Mouse (Mus musculus) telencephalon, adult 2 months (tissue): ENCODE data around the gene Dnah5.
"Not testable (repeated sequence)": the region's sequence is repeated elsewhere in the genome, so short reads cannot be mapped to it uniquely, and the experiment has no call there.

Experiments used
- DNase-seq: peaks from one replicate; pipeline ENCODE4 v3.0.0-alpha.2; 2011; ENCODE audit warnings: low read depth, low spot score

The Dnah5 gene

GRCm38 (mm10) chr15:28299438-28299837 is 95.9 kb downstream of the Dnah5 start:
- DNase-seq: no peak

DNA sequence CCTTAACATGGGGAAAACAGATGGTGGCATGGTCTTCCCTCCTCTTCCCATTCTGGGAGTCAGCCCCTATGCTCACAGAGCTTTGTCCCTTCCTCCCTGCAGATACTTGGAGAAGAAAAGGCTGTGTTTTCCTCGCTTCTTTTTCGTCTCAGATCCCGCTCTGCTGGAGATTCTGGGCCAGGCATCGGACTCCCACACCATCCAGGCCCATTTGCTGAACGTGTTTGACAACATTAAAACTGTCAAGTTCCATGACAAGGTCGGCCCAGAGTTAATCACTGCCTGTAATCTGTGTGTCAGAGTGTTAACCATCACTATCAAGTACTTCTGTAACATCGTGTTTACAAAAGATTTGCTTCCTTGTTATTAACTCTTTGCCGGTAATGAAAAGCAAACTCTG is 103.6 kb downstream of the Dnah5 start:
- no peak for DNase-seq

DNA sequence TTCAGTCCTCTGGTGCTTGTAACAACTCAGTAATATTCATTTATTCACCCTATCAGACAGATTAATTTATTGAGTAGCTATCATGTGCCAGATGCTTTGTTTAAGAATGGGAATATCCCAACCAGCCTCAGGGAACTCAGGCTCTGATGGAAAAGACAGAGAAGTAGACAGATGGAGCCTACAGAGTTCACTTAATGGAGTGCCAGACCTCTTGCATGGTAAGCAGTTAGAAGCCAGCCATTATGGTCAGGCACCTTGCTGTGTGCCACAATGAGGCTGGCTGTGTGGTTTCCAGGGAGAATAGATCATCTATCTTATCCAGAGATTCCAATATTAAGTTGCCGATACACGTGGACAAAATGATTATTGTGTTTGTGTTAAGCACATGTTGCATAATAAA is 104.3 kb downstream of the Dnah5 start:
- DNase-seq: no peak

GRCm38 (mm10) chr15:28310516-28310915 is 107.0 kb downstream of the Dnah5 start:
- no peak for DNase-seq

GRCm38 (mm10) chr15:28313451-28313850 is 109.9 kb downstream of the Dnah5 start:
- DNase-seq: no peak

- peak; percentile 22 for DNase-seq
Observed at GRCm38 (mm10) chr15:28315812-28316528, 112.4 kb downstream of the Dnah5 start.

GRCm38 (mm10) chr15:28322533-28322932 is 119.0 kb downstream of the Dnah5 start:
- no peak for DNase-seq

- no peak for DNase-seq
Observed at GRCm38 (mm10) chr15:28326985-28327384, 123.4 kb downstream of the Dnah5 start.

- no peak for DNase-seq
Observed at GRCm38 (mm10) chr15:28327441-28327840, 123.9 kb downstream of the Dnah5 start.

GRCm38 (mm10) chr15:28341151-28341550 is 137.6 kb downstream of the Dnah5 start:
- DNase-seq: no peak

GRCm38 (mm10) chr15:28367561-28367960 is 164.0 kb downstream of the Dnah5 start:
- no peak for DNase-seq

- DNase-seq: no peak
Observed at GRCm38 (mm10) chr15:28370431-28370830, 166.9 kb downstream of the Dnah5 start.

DNA sequence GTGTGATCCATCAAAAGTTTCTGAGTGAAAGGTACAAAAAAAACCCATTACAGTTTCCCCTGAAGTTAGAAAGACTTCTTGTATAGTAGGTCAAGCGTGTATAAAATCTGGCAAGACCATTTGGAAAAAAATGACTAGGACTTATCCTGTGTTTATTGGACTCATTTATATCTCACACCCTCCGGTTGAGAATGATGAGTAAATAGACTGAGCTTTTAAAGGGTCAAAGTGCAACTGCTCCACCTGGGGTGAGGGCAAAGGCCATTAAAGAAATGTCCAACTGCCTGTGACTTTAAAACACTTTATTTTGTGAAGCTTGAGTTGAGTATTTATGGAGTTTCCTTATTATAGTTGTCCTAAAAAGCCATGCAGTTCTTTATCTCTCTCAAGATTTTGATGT is 168.0 kb downstream of the Dnah5 start:
- no peak for DNase-seq

GRCm38 (mm10) chr15:28374394-28374793 is 170.8 kb downstream of the Dnah5 start:
- no peak for DNase-seq

DNA sequence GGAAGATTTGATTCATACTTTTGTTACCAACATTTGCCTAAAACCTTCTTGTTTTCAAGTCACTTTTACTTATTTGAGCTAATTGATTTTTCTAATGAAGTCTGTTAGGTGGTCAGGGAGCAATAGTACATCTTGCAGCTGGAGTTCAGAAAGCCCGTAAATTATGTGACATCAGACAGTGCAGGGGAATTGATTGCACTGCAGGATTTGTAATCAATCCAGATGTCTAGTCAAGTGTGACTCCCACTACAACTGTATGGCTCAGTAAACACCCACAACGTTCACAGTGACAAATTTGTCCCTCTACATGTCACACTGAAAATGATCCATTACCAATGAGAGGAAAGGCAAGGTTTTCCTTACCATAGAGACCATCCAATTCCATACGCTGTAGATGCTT is 177.4 kb downstream of the Dnah5 start:
- DNase-seq: no peak

DNA sequence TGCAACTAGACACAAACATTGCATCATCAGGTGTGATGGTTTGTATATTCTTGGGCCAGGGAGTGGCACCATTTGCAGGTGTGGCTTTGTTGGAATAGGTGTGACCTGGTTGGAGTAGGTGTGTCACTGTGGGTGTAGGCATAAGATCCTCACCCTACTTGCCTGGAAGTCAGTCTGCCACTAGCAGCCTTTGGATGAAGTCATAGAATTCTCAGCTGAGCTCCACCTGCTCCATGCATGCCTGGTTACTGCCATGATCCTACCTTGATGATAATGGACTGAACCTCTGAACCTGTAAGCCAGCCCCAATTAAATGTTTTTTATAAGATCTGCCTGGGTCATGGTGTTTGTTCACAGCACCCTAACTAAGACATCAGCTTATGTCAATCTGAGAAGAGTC is 190.2 kb downstream of the Dnah5 start:
- DNase-seq: not testable (repeated sequence)

DNA sequence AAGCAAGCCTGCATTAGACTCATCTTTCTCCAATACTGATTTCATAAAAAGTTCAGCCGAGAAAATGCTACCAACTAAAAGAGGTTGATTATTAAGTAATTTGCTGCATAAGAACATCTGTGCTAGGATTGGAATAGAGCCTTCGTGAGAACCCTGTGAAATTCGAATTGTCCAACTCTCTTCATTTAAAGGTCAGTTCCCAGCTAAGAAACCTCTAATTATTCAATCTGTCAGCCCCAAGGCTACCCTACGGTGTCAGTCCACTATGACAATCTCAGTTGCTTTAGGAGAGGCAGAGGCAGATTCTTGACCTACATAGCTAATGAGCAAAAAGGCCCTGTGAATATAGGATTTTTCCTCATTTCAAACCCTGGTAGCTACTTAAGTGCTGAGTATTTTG is 191.9 kb downstream of the Dnah5 start:
- no peak for DNase-seq

DNA sequence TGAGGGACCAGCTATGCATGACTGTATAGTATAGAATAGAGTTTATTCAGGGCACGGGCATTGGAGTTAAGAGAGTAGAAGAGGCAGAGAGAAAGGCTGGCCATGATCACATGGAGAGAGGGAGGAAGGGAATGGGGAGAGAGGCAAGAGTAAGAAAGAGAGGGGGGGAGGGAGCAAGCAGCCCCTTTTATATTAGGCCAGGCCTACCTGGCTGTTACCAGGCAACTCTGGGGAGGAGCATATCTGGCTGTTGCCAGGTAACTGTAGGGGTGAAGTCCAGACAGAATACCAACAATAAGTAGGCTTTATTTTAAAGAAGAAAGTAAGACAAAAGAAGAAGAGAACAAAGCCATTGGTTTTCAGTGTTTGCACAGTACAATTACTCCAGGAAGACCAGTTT is 194.9 kb downstream of the Dnah5 start:
- no peak for DNase-seq

DNA sequence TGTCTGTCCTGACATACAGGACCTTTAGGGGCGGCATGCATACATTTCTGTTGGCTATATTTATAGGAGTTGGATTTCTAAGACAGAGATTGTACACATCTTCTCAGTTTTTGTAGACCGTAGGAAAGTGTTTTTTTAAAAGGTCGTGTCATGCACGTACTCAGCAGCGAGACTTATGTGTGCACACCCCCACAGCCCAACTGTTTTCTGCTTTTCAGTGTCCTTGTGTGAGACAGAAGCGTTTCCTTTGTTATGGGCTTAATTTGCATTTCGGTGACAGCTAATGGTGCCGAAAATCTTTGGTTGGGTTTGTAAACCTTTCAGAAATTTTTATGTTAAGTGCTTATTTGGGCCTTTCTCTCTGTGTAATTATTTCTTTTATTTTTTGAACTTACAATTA is 195.7 kb downstream of the Dnah5 start:
- peak; percentile 3 for DNase-seq

GRCm38 (mm10) chr15:28404630-28405029 is 201.1 kb downstream of the Dnah5 start:
- no peak for DNase-seq

DNA sequence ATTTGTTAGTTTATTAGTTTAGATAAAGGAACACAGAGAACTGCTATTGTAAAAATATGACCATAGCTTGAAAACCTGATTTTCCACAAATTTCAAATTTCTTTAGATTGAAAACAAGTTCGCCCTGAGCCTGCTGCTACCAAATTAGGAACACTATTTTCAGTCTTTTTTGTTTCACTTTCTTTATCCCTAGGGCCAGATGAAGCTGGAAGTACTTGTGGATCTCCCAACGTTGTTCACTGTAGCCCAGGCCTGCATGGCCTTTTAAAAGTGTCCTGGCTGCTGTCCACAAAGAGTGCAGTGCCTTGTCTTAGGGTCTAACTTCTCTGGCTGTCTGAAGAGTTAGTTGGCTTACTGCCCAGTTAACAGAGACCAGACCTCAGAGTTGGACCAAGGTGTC is 201.6 kb downstream of the Dnah5 start:
- no peak for DNase-seq

DNA sequence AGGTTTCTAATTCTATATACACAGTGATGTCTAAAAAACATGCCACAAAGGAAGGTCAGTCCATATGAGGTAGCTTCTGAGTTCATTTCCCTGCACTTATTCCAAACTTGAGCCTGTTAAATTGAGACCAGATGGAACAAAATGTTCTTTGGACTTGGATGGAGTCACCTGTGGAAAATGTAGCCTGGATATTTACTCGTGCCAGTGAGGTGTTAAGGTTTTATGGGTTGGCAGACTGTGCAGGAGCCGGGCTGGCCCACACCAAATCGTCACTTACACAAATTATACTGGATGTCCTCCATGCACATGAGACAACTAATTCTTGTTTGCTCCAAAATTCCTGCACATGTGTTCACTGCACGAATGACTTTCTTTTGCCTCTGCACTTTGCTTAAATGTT is 236.2 kb downstream of the Dnah5 start:
- no peak for DNase-seq

GRCm38 (mm10) chr15:28444494-28444893 is 240.9 kb downstream of the Dnah5 start:
- no peak for DNase-seq
